16 mouse cellular contexts compared by ENCODE assay signal in genomic region chr15:91056866-91057342, GRCm38 (mm10). TPM values are rescaled to one million over a fixed set of nuclear protein-coding genes. Genes with fewer than 3 reads are reported as not detected.
A peak's percentile ranks its signal among the peaks of the same experiment; 100 is the strongest.
DNase-seq lines count a peak whose midpoint lies in the region; ATAC-seq and TF ChIP-seq lines count a peak whose summit lies in the region.
"Had no signal": no experiment of that assay in that cellular context is flagged by ENCODE, and none has a peak within 500 bp of the region (broad histone marks: within the 10 kb centered on the region; RNA-seq: fewer than 3 reads in every experiment).

No protein-coding gene starts in this region.

- peak; percentile 8 for ATAC-seq in hindbrain, embryonic 11.5 days (ENCODE audit: low FRiP score)
- no peak for ATAC-seq in hindbrain, postnatal 0 days
- peak; percentile 20; the same call in 1 of the 2 replicates for ATAC-seq in neural tube, embryonic 11.5 days (ENCODE audit: insufficient read depth, low FRiP score, low TSS enrichment)
- no peak for ATAC-seq in neural tube, embryonic 15.5 days (ENCODE audit: low FRiP score)
- ATAC-seq in intestine, embryonic 15.5 days = peak; percentile 36; the same call in 1 of the 2 replicates
- ATAC-seq: Patski had no signal

- no peak for TF ChIP-seq CTCF in hindbrain, postnatal 0 days (IDR thresholded peaks at IDR 0.05; ENCODE audit: low read depth)

- DNase-seq in hindbrain, embryonic 11.5 days (ENCODE audit: low spot score) = no peak
- no peak for DNase-seq in hindbrain, postnatal 0 days (ENCODE audit: low spot score)
- no peak for DNase-seq in neural tube, embryonic 11.5 days (ENCODE audit: low spot score)
- DNase-seq in gastrocnemius, adult 8-10 months (ENCODE audit: low spot score in 2 of 2) = no peak
- DNase-seq in MN1 (ENCODE audit: low spot score) = no peak
- DNase-seq: cerebellum, adult 11-12 months; cerebellum, postnatal 36 days; heart, adult 18-20 months; kidney, adult 11 months; liver, embryonic 13.5 days; lung, postnatal 14 days had no signal

- H3K27ac ChIP-seq in hindbrain, embryonic 11.5 days (ENCODE audit: low read depth, low read length) = 0 out of 2 replicates have a peak overlapping the region, but pooled peaks have one; percentile 18
- H3K27ac ChIP-seq in hindbrain, postnatal 0 days = no peak overlapping the region
- H3K27ac ChIP-seq in neural tube, embryonic 11.5 days (ENCODE audit: low read depth, low read length) = no peak overlapping the region
- no peak overlapping the region for H3K27ac ChIP-seq in neural tube, embryonic 15.5 days (replicated peaks)
- no peak overlapping the region for H3K27ac ChIP-seq in intestine, embryonic 15.5 days
- H3K27ac ChIP-seq: embryonic facial prominence, embryonic 12.5 days; liver, embryonic 13.5 days had no signal

- no peaks in the 10 kb centered on the region for H3K27me3 ChIP-seq in hindbrain, embryonic 11.5 days (ENCODE audit: control insufficient read depth, insufficient read depth, low read length)
- no peaks in the 10 kb centered on the region for H3K27me3 ChIP-seq in hindbrain, postnatal 0 days (ENCODE audit: insufficient read depth, low read length)
- H3K27me3 ChIP-seq in neural tube, embryonic 11.5 days (ENCODE audit: control insufficient read depth, insufficient read depth, low read length) = no peaks in the 10 kb centered on the region
- no peaks in the 10 kb centered on the region for H3K27me3 ChIP-seq in neural tube, embryonic 15.5 days (replicated peaks)
- H3K27me3 ChIP-seq in intestine, embryonic 15.5 days (replicated peaks) = no peaks in the 10 kb centered on the region
- H3K27me3 ChIP-seq: embryonic facial prominence, embryonic 12.5 days; liver, embryonic 13.5 days; Patski had no signal

- peaks cover 3% of the 10 kb centered on the region; the same call in 1 of the 2 replicates for H3K4me1 ChIP-seq in hindbrain, embryonic 11.5 days (replicated peaks; ENCODE audit: control insufficient read depth, insufficient read depth, low read length)
- H3K4me1 ChIP-seq in hindbrain, postnatal 0 days (ENCODE audit: insufficient read depth, low read length) = no peaks in the 10 kb centered on the region
- H3K4me1 ChIP-seq in neural tube, embryonic 11.5 days (ENCODE audit: control insufficient read depth, insufficient read depth, low read length) = peaks cover 2% of the 10 kb centered on the region; the same call in 1 of the 2 replicates
- H3K4me1 ChIP-seq in neural tube, embryonic 15.5 days = peaks cover 6% of the 10 kb centered on the region; the same call in 1 of the 2 replicates
- H3K4me1 ChIP-seq in intestine, embryonic 15.5 days (replicated peaks) = no peaks in the 10 kb centered on the region
- H3K4me1 ChIP-seq: liver, embryonic 13.5 days had no signal

- no peak overlapping the region for H3K9ac ChIP-seq in hindbrain, embryonic 11.5 days (ENCODE audit: low read depth, low read length)
- no peak overlapping the region for H3K9ac ChIP-seq in hindbrain, postnatal 0 days (replicated peaks; ENCODE audit: low read length)
- H3K9ac ChIP-seq in neural tube, embryonic 11.5 days (ENCODE audit: low read length) = no peak overlapping the region
- no peak overlapping the region for H3K9ac ChIP-seq in neural tube, embryonic 15.5 days (replicated peaks)
- H3K9ac ChIP-seq in intestine, embryonic 15.5 days = no peak overlapping the region
- H3K9ac ChIP-seq: embryonic facial prominence, embryonic 12.5 days; liver, embryonic 13.5 days had no signal

- no peaks in the 10 kb centered on the region for H3K9me3 ChIP-seq in hindbrain, embryonic 11.5 days (ENCODE audit: control insufficient read depth, low read length)
- H3K9me3 ChIP-seq in hindbrain, postnatal 0 days (ENCODE audit: low read length) = no peaks in the 10 kb centered on the region
- no peaks in the 10 kb centered on the region for H3K9me3 ChIP-seq in neural tube, embryonic 11.5 days (ENCODE audit: control insufficient read depth, low read length)
- H3K9me3 ChIP-seq in neural tube, embryonic 15.5 days (replicated peaks) = no peaks in the 10 kb centered on the region
- no peaks in the 10 kb centered on the region for H3K9me3 ChIP-seq in intestine, embryonic 15.5 days
- H3K9me3 ChIP-seq: liver, embryonic 13.5 days had no signal

- no peak overlapping the region for H3K4me3 ChIP-seq in hindbrain, embryonic 11.5 days (ENCODE audit: low read depth, low read length)
- no peak overlapping the region for H3K4me3 ChIP-seq in hindbrain, postnatal 0 days (ENCODE audit: low read length)
- no peak overlapping the region for H3K4me3 ChIP-seq in neural tube, embryonic 11.5 days (ENCODE audit: low read depth, low read length)
- no peak overlapping the region for H3K4me3 ChIP-seq in neural tube, embryonic 15.5 days (replicated peaks)
- H3K4me3 ChIP-seq in intestine, embryonic 15.5 days (replicated peaks) = no peak overlapping the region
- H3K4me3 ChIP-seq: embryonic facial prominence, embryonic 12.5 days; liver, embryonic 13.5 days had no signal

- WGBS in hindbrain, embryonic 11.5 days = 54% methylated on average over 3 of the region's 3 CpGs
- 56% methylated on average over 3 of the region's 3 CpGs for whole genome bisulfite sequencing in hindbrain, postnatal 0 days
- 65% methylated on average over 3 of the region's 3 CpGs for WGBS in neural tube, embryonic 11.5 days
- 59% methylated on average over 3 of the region's 3 CpGs for WGBS in neural tube, embryonic 15.5 days
- WGBS in intestine, embryonic 15.5 days = 60% methylated on average over 3 of the region's 3 CpGs

- H3K36me3 ChIP-seq in hindbrain, embryonic 11.5 days (ENCODE audit: control insufficient read depth, insufficient read depth, low read length) = no peaks in the 10 kb centered on the region
- no peaks in the 10 kb centered on the region for H3K36me3 ChIP-seq in hindbrain, postnatal 0 days (ENCODE audit: insufficient read depth, low read length)
- H3K36me3 ChIP-seq in neural tube, embryonic 11.5 days (ENCODE audit: control insufficient read depth, insufficient read depth, low read length) = no peaks in the 10 kb centered on the region
- H3K36me3 ChIP-seq in neural tube, embryonic 15.5 days = no peaks in the 10 kb centered on the region
- no peaks in the 10 kb centered on the region for H3K36me3 ChIP-seq in intestine, embryonic 15.5 days
- H3K36me3 ChIP-seq: embryonic facial prominence, embryonic 12.5 days; liver, embryonic 13.5 days had no signal

- H3K4me2 ChIP-seq in hindbrain, embryonic 11.5 days (replicated peaks; ENCODE audit: low read depth, low read length) = no peak overlapping the region
- no peak overlapping the region for H3K4me2 ChIP-seq in hindbrain, postnatal 0 days (ENCODE audit: low read depth, low read length)
- no peak overlapping the region for H3K4me2 ChIP-seq in neural tube, embryonic 11.5 days (ENCODE audit: low read depth)
- H3K4me2 ChIP-seq in neural tube, embryonic 15.5 days = no peak overlapping the region
- no peak overlapping the region for H3K4me2 ChIP-seq in intestine, embryonic 15.5 days (replicated peaks)
- H3K4me2 ChIP-seq: embryonic facial prominence, embryonic 12.5 days; liver, embryonic 13.5 days had no signal

RNA-seq across cellular contexts. Expression of gene Kif21a, which starts 7.2 kb away (rescaled TPM):
- polyA plus RNA-seq in hindbrain, embryonic 11.5 days (2014; fragmentation: Nextera tagmentation; extraction: Ambion mirVana) = 51.6 and 56.3 TPM in 2 replicates
- total RNA-seq in hindbrain, postnatal 0 days (2014; rRNA removed) = 42.1 and 54.4 TPM in 2 replicates
- 29.3 and 31.2 TPM in 2 replicates for polyA plus RNA-seq in hindbrain, postnatal 0 days (2015; fragmentation: Nextera tagmentation; extraction: Ambion mirVana)
- polyA plus RNA-seq in neural tube, embryonic 11.5 days (2014; fragmentation: Nextera tagmentation; extraction: Ambion mirVana) = 31.4 and 34.6 TPM in 2 replicates
- 34.8 and 40.1 TPM in 2 replicates for polyA plus RNA-seq in neural tube, embryonic 15.5 days (2015; fragmentation: Nextera tagmentation; extraction: Ambion mirVana)
- polyA plus RNA-seq in intestine, embryonic 15.5 days (2015; fragmentation: Nextera tagmentation; extraction: Ambion mirVana) = 10.9 and 11.1 TPM in 2 replicates
- total RNA-seq in gastrocnemius, adult 8-10 months (2022) = 10 to 100 TPM; 17.6 to 26.0 (median 20.8) TPM
- total RNA-seq: neutrophil, adult 5-6 weeks had no signal

Comparison
In these comparisons a context has a peak if more than half of its experiments do, and no peak if none do; other contexts are left out.
1. ATAC-seq: peak in hindbrain, embryonic 11.5 days (single experiment), neural tube, embryonic 11.5 days (single experiment) and intestine, embryonic 15.5 days (single experiment); none in hindbrain, postnatal 0 days (single experiment) and neural tube, embryonic 15.5 days (single experiment).